Mouse (Mus musculus) liver, embryonic 16.5 days (tissue): ENCODE measurements around the gene Ttc30b. TPM values are rescaled to one million over a fixed set of nuclear protein-coding genes. Genes with fewer than 3 reads are reported as not detected.

Source experiments
- ATAC-seq: fragments of 200-750 bp; cut with Nextera tagmentation; 2 replicates; pipeline ENCODE4 v1.8.0; 2017; ENCODE audit warnings: low read depth, mild to moderate bottlenecking, moderate number of reproducible peaks, moderate library complexity
- H3K27ac ChIP-seq: fragments of 300-500 bp; sonication (generic); 2 replicates; pipeline ENCODE4 v1.5.1; 2014; ENCODE audit warnings: mild to moderate bottlenecking, low read length
- H3K27me3 ChIP-seq: fragments of 300-500 bp; sonication (generic); 2 replicates; pipeline ENCODE4 v1.6.1; 2014; ENCODE audit warnings: low read depth, low read length, mixed read lengths; ENCODE audit not compliant: control insufficient read depth, insufficient read depth
- H3K36me3 ChIP-seq: fragments of 300-500 bp; sonication (generic); 2 replicates; pipeline ENCODE4 v1.6.1; 2014; ENCODE audit warnings: mild to moderate bottlenecking; ENCODE audit not compliant: control insufficient read depth, insufficient read depth
- H3K4me1 ChIP-seq: fragments of 300-500 bp; sonication (generic); 2 replicates; pipeline ENCODE4 v1.6.1; 2014; ENCODE audit warnings: low read depth, low read length, mixed read lengths; ENCODE audit not compliant: control insufficient read depth
- H3K4me2 ChIP-seq: fragments of 300-500 bp; sonication (generic); 2 replicates; pipeline ENCODE4 v1.6.1; 2014; ENCODE audit warnings: low read depth, low read length, mixed read lengths
- H3K4me3 ChIP-seq: fragments of 300-500 bp; sonication (generic); 2 replicates; pipeline ENCODE4 v1.5.1; 2014; ENCODE audit warnings: low read depth, mild to moderate bottlenecking, low read length
- H3K9ac ChIP-seq: fragments of 300-500 bp; sonication (generic); 2 replicates; pipeline ENCODE4 v1.6.1; 2014; ENCODE audit warnings: low read depth, low read length
- H3K9me3 ChIP-seq: fragments of 300-500 bp; sonication (generic); replicated peaks from 2 replicates; pipeline ENCODE4 v1.6.1; 2016; ENCODE audit warnings: low read length; ENCODE audit not compliant: control insufficient read depth
- WGBS: fragments of 180-500 bp; shearing (Covaris S2); extraction: QIAGEN DNeasy Blood & Tissue Kit; methylation state at CpG from one replicate; pipeline ENCODE4 v1.1.7; 2014; ENCODE audit not compliant: insufficient replicate concordance; 5-methylcytosine and 5-hydroxymethylcytosine counted together
- polyA plus RNA-seq: library from polyadenylated mRNA; unstranded; fragments of >200 nt; fragmentation: Nextera tagmentation; extraction: Ambion mirVana; gene quantifications from 2 replicates; pipeline ENCODE4 v1.2.1, GENCODE M21; 2015

Gene Ttc30b
- polyA plus RNA-seq, 1 experiment from 2014 or later, result 1.2 TPM

DNA sequence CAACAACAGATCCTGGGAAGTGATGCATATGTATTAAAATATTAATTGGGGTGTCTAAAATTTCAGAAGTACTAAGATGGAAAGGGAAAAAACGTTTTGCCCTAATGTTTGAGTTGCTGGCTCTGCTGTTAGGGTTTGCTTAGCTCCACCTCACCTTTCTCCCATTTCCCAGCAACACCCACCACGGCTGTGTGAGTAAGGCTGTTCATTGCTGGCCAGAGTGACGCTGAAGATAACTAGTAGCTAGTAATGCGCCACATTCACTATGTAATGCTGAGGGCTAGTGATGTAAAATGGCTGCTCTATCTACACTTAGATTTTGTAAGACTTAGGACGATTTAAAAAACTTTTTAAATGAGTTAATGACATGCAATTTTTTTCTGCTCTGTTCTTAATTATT is 42.7 kb downstream of the Ttc30b start:
- no peak for ATAC-seq
- 73% methylated on average over 5 of the region's 5 CpGs for WGBS
- Histone ChIP-seq H3K36me3 (peaks cover 15% of the 10 kb centered on the region), H3K27ac (no peak overlapping the region), H3K27me3 (no peaks in the 10 kb centered on the region), H3K4me1 (no peaks in the 10 kb centered on the region), H3K4me2 (no peak overlapping the region), H3K9ac (no peak overlapping the region), H3K9me3 (no peaks in the 10 kb centered on the region), H3K4me3 (no peak overlapping the region)

DNA sequence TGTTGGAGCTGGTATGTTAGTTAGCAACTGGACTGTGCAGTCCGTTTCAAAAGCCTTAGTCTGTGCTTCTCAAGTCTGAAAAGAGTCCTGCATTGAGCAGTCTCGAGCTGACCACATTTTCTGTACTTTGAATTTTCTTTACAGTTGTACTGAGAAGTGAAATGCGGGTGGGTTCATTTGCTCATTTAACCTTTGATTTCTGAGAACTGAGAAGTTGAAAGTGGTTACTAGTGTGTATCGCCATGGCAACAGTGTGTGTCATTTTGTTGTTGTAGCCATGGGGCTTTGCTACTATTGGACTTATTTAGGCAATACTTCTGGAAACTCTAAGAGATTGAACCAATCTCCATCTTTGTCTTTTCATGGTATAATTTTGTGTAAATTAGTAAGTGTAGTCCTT is 46.4 kb downstream of the Ttc30b start:
- ATAC-seq, result no peak
- H3K4me2 ChIP-seq, result no peak overlapping the region
- H3K36me3 ChIP-seq, result peaks cover 5% of the 10 kb centered on the region
- H3K4me1 ChIP-seq, result no peaks in the 10 kb centered on the region
- H3K9me3 ChIP-seq, result no peaks in the 10 kb centered on the region
- no peak overlapping the region for H3K4me3 ChIP-seq
- WGBS, result 75% methylated on average over 4 of the region's 4 CpGs
- H3K27me3 ChIP-seq, result no peaks in the 10 kb centered on the region
- H3K9ac ChIP-seq, result no peak overlapping the region
- H3K27ac ChIP-seq, result no peak overlapping the region

Other genes starting within 250 kb of the Ttc30b start
- gene Nfe2l2, start 233.9 kb downstream of the Ttc30b start, polyA plus RNA-seq, result 41.3 and 41.4 TPM in 2 replicates
- 10.9 and 11.2 TPM in 2 replicates for gene Agps, start 106.4 kb downstream of the Ttc30b start, polyA plus RNA-seq
- gene Ttc30a2, start 39.6 kb upstream of the Ttc30b start, polyA plus RNA-seq, result 0.08 and 0.13 TPM in 2 replicates
- gene Ttc30a1, start 43.4 kb upstream of the Ttc30b start, polyA plus RNA-seq, result 0.68 and 1.2 TPM in 2 replicates